Mouse (Mus musculus): ENCODE measurements around the gene Cenpl.

DNA sequence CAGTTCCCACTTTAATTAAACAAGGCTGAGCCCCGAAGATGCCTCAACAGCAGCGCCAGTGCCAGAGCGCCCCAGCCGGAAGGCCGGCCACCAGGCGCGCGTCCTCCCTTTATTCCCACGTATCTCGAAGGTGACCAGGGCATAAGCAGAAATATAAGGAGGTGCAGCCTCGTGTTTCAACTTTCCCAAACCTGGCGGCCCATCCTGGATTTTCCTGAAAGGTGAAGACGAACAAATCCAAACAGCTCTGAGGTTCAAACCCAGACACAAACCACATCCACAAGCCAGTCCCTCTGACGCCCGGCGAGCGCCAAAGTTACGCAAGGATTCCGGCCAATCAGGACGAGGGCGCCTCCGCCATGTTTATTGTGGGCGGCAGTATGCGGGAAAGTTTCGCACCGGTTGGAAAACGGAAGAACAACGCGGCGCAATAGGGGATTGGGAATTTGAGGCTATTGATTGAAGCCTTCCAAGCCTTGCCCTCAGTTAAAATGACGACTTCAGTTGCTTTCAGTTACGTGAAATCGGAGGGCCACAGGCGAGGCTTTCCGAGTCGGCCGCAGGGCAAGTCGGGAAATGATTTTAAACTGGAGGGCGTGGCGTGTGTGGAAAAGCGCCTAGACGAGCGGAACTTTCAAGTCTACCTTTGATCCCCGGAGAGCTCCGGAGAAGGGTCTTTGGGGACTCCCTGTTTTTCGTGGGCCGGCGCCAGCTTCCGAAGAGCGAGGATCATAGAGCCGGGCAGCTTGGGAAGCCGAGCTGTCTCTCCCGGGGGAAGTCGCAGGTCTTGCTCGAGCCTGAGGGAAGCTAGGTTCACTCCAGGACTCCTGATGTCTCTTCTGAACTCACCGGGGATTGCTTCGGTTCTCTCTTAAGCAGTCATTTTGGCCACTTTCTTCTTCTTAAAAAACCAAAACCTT, at the start of gene Cenpl, which contains the start of gene Dars2:
- TF ChIP-seq CTCF (IDR thresholded peaks at IDR 0.05; ENCODE audit: control insufficient read depth, insufficient read depth, insufficient read length) (no peak), MYOG (IDR thresholded peaks at IDR 0.05; ENCODE audit: control insufficient read depth, extremely low read depth, insufficient read length) (no peak), MAX (IDR thresholded peaks at IDR 0.05) (peak; percentile 45), MYOD1 (IDR thresholded peaks at IDR 0.05; ENCODE audit: control insufficient read depth, insufficient read length, low read depth) (no peak)

Measured in C2C12 (cell line).